Comparison of ENCODE assay signal across 23 mouse cellular contexts in genomic region chr4:118101497-118101896, GRCm38 (mm10). TPM values are rescaled to one million over a fixed set of nuclear protein-coding genes. Genes with fewer than 3 reads are reported as not detected.
DNase-seq lines count a peak whose midpoint lies in the region; ATAC-seq and TF ChIP-seq lines count a peak whose summit lies in the region.
"Had no signal": no experiment of that assay in that cellular context is flagged by ENCODE, and none has a peak within 500 bp of the region (broad histone marks: within the 10 kb centered on the region; RNA-seq: fewer than 3 reads in every experiment).

No protein-coding gene starts in this region.

- no peak overlapping the region for H3K4me3 ChIP-seq in liver, adult 2 months (ENCODE audit: insufficient read depth, low read depth, low read length)
- H3K4me3 ChIP-seq in liver, embryonic 12.5 days: no peak overlapping the region
- H3K4me3 ChIP-seq: embryonic facial prominence, embryonic 13.5 days; embryonic facial prominence, embryonic 15.5 days; erythroblast, embryonic 14.5 days; forebrain, embryonic 10.5 days; forebrain, embryonic 12.5 days had no signal

- no peak overlapping the region for H3K4me2 ChIP-seq in liver, embryonic 12.5 days
- H3K4me2 ChIP-seq: embryonic facial prominence, embryonic 13.5 days; embryonic facial prominence, embryonic 15.5 days; forebrain, embryonic 12.5 days had no signal

- H3K27ac ChIP-seq in liver, adult 2 months (replicated peaks; ENCODE audit: insufficient read depth, low read depth, low read length): no peak overlapping the region
- H3K27ac ChIP-seq in liver, embryonic 12.5 days: no peak overlapping the region
- H3K27ac ChIP-seq: embryonic facial prominence, embryonic 13.5 days; embryonic facial prominence, embryonic 15.5 days; forebrain, embryonic 10.5 days; forebrain, embryonic 12.5 days had no signal

- WGBS in liver, adult 2 months: 41% methylated on average over 6 of the region's 6 CpGs
- WGBS in liver, embryonic 12.5 days (ENCODE audit: insufficient replicate concordance): 61% methylated on average over 6 of the region's 6 CpGs

- TF ChIP-seq CTCF in liver, adult 2 months (IDR thresholded peaks at IDR 0.05; ENCODE audit: low read depth, low read length): no peak

- H3K9ac ChIP-seq in liver, adult 2 months (ENCODE audit: low read depth, low read length): no peak overlapping the region
- no peak overlapping the region for H3K9ac ChIP-seq in liver, embryonic 12.5 days
- H3K9ac ChIP-seq: embryonic facial prominence, embryonic 13.5 days; embryonic facial prominence, embryonic 15.5 days; forebrain, embryonic 12.5 days had no signal

- H3K79me2 ChIP-seq in liver, adult 2 months (ENCODE audit: control insufficient read depth, insufficient read depth, low read length): peaks cover 26% of the 10 kb centered on the region; the same call in 1 of the 2 replicates

- peak; percentile 57 for DNase-seq in liver, adult 2 months (ENCODE audit: extremely low read depth, low read depth, low spot score)
- DNase-seq in 416B (ENCODE audit: low read depth): peak; percentile 41
- peak; percentile 60 for DNase-seq in retina, postnatal 1 day
- no peak for DNase-seq in lung, adult 18-20 months
- DNase-seq in kidney, postnatal 10 days: no peak
- DNase-seq: adrenal gland, adult 2 months; adrenal gland, postnatal 10 days; adrenal gland, postnatal 25 days; cerebellum, adult 11 months; cerebellum, adult 18-20 months; cerebellum, adult 8-10 months; cerebellum, adult 9-11 months; cerebellum, postnatal 14 days; cerebellum, postnatal 36 days; embryo, embryonic 11 days had no signal

- ATAC-seq in liver, embryonic 12.5 days: no peak
- ATAC-seq: forebrain, embryonic 14.5 days; forebrain, embryonic 16.5 days had no signal

- H3K4me1 ChIP-seq in liver, adult 2 months (ENCODE audit: control insufficient read depth, insufficient read depth, low read length): no peaks in the 10 kb centered on the region
- H3K4me1 ChIP-seq in liver, embryonic 12.5 days: peaks cover 16% of the 10 kb centered on the region
- H3K4me1 ChIP-seq: embryonic facial prominence, embryonic 13.5 days; embryonic facial prominence, embryonic 15.5 days; forebrain, embryonic 10.5 days; forebrain, embryonic 12.5 days had no signal

- no peaks in the 10 kb centered on the region for H3K9me3 ChIP-seq in liver, embryonic 12.5 days (replicated peaks)
- H3K9me3 ChIP-seq: embryonic facial prominence, embryonic 13.5 days; embryonic facial prominence, embryonic 15.5 days; forebrain, embryonic 10.5 days; forebrain, embryonic 12.5 days had no signal

- peaks cover 4% of the 10 kb centered on the region; the same call in 1 of the 2 replicates for H3K36me3 ChIP-seq in liver, adult 2 months (ENCODE audit: control insufficient read depth, insufficient read depth, low read length)
- peaks cover 3% of the 10 kb centered on the region; the same call in 1 of the 2 replicates for H3K36me3 ChIP-seq in liver, embryonic 12.5 days
- H3K36me3 ChIP-seq: forebrain, embryonic 12.5 days had no signal

- TF ChIP-seq POLR2A in liver, adult 2 months (IDR thresholded peaks at IDR 0.05; ENCODE audit: extremely low read depth, insufficient read depth, low read length): no peak

- H3K27me3 ChIP-seq in liver, adult 2 months (ENCODE audit: control insufficient read depth, insufficient read depth, low read length): no peaks in the 10 kb centered on the region
- no peaks in the 10 kb centered on the region for H3K27me3 ChIP-seq in liver, embryonic 12.5 days (replicated peaks)
- H3K27me3 ChIP-seq: embryonic facial prominence, embryonic 13.5 days; embryonic facial prominence, embryonic 15.5 days; forebrain, embryonic 12.5 days had no signal

RNA-seq across cellular contexts. Expression of gene St3gal3, which starts 33.2 kb away (rescaled TPM):
- total RNA-seq in liver, adult 2 months (2014; rRNA removed): 27.9 and 38.3 TPM in 2 replicates
- polyA plus RNA-seq in liver, adult 2 months (2012; rRNA removed): 44.9 and 47.5 TPM in 2 replicates
- polyA plus RNA-seq in liver, embryonic 12.5 days (2016; fragmentation: Nextera tagmentation; extraction: Ambion mirVana): 2.0 and 2.9 TPM in 2 replicates

Comparison
In these comparisons a context has a peak if more than half of its experiments do, and no peak if none do; other contexts are left out.
1. RNA of gene St3gal3, which starts 33.2 kb away (polyA plus RNA-seq): 44.9 to 47.5 TPM in liver, adult 2 months; 2.0 to 2.9 TPM in liver, embryonic 12.5 days; every median in the first group is over 10 times any median in the second.
2. DNase-seq: peak in liver, adult 2 months (single experiment), 416B (single experiment) and retina, postnatal 1 day (single experiment); none in lung, adult 18-20 months (0 of 2) and kidney, postnatal 10 days (single experiment).